Mouse (Mus musculus) brain, embryonic 14.5 days (tissue): ENCODE measurements around the gene Snrpg. TPM values are rescaled to one million over a fixed set of nuclear protein-coding genes. Genes with fewer than 3 reads are reported as not detected.
A peak's percentile ranks its signal among the peaks of the same experiment; 100 is the strongest.

Experiments used
- DNase-seq: peaks from one replicate; pipeline ENCODE4 v3.0.0-alpha.2; 2011; ENCODE audit warnings: low read depth
- CTCF ChIP-seq: fragments of 200-500 bp; IDR thresholded peaks from 2 replicates; pipeline ENCODE4 v1.5.1; 2012; ENCODE audit warnings: inconsistent platforms, mild to moderate bottlenecking, moderate library complexity, borderline replicate concordance; ENCODE audit not compliant: insufficient read depth, insufficient read length; ENCODE audit errors: extremely low read depth
- POLR2A ChIP-seq: fragments of 200-500 bp; IDR thresholded peaks from 2 replicates; pipeline ENCODE4 v1.6.1; 2012; ENCODE audit warnings: mild to moderate bottlenecking, inconsistent platforms, borderline replicate concordance; ENCODE audit not compliant: poor library complexity, insufficient read depth, insufficient read length, severe bottlenecking; ENCODE audit errors: extremely low read depth
- polyA plus RNA-seq: library from polyadenylated mRNA; depleted of rRNA; stranded (reverse); fragments of >200 nt; gene quantifications from 2 replicates; pipeline ENCODE4 v1.2.3, GENCODE M21; 2012; rRNA removed

Snrpg gene
- polyA plus RNA-seq, 1 experiment, result 175 TPM

DNA sequence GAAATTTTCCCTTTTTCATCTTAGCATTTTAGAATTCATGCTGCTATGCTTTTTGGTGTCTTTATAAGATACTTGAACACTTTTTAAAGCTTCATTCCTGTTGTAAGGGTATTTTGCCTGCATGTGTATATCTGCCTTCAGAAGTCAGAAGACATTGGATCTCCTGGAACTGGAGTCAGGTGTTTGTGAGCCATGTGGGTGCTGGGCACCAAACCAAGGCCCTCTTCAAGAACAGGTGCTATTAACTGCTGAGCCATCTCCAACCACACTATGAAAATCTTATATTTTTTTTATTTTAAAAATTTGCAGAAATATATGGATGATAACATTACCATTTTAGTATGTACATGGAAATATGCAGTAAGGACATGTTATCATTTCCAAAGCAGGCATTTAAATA is 35.2 kb downstream of the Snrpg start:
- peak; percentile 20 for DNase-seq
- TF ChIP-seq CTCF (no peak), POLR2A (no peak)

- DNase-seq, result no peak
- TF ChIP-seq POLR2A (no peak), CTCF (no peak)
These were observed 47.6 kb downstream of the Snrpg start for GRCm38 (mm10) chr6:86418711-86419110.

- no peak for DNase-seq
- TF ChIP-seq POLR2A, result no peak
- TF ChIP-seq CTCF, result no peak
These were observed 48.1 kb downstream of the Snrpg start for GRCm38 (mm10) chr6:86419239-86419638.

GRCm38 (mm10) chr6:86420491-86420890 is 49.4 kb downstream of the Snrpg start:
- no peak for DNase-seq

DNA sequence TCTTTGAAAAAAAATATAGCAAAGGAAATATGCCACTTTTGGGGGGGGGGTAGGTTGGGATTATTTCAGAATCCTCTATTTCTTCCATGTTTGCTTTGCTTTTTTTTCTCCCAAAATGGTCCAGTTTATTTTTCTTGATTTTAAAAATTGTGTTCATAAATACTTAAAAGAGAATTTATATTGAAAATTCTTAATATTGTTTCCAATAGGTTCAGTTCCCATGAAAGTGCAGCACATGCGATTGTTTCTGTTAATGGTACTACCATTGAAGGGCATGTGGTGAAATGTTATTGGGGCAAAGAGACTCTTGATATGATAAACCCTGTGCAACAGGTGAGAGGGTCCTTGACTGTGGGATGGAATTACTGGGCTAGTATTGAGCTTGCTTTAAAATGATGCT is 55.3 kb downstream of the Snrpg start, which contains the start of gene Gm44790:
TSS of gene Gm44790 (plus strand) at position 301 of the 400 bp plus-strand sequence.
- no peak for DNase-seq
- TF ChIP-seq POLR2A, result no peak

More at GRCm38 (mm10) chr6:86420491-86420890, 49.4 kb downstream of the Snrpg start:
- TF ChIP-seq POLR2A (no peak), CTCF (peak; percentile 34; the same call in 1 of the 2 replicates)

Other genes starting within 250 kb of the Snrpg start
- 5.3 and 10.0 TPM in 2 replicates for gene Tgfa, start 176.1 kb upstream of the Snrpg start, polyA plus RNA-seq
- 56.5 and 58.2 TPM in 2 replicates for gene Fam136a, start 5.7 kb upstream of the Snrpg start, polyA plus RNA-seq
- 71.4 and 72.1 TPM in 2 replicates for gene Pcyox1, start 25.9 kb downstream of the Snrpg start, polyA plus RNA-seq
- gene Tia1, start 32.9 kb downstream of the Snrpg start, polyA plus RNA-seq, result 331 and 433 TPM in 2 replicates
- 1.9 and 2.9 TPM in 2 replicates for gene Gm44790, start 55.4 kb downstream of the Snrpg start, polyA plus RNA-seq
- gene C87436, start 67.1 kb downstream of the Snrpg start, polyA plus RNA-seq, result 18.0 and 21.2 TPM in 2 replicates
- 240 and 297 TPM in 2 replicates for gene Pcbp1, start 155.0 kb downstream of the Snrpg start, polyA plus RNA-seq